Mouse (Mus musculus): ENCODE measurements around the gene 4931428F04Rik.
"Not testable (repeated sequence)": the region's sequence is repeated elsewhere in the genome, so short reads cannot be mapped to it uniquely, and the experiment has no call there.

The 4931428F04Rik gene

GRCm38 (mm10) chr8:105261326-105261980 lies 28.2 kb downstream of the 4931428F04Rik start:
- DNase-seq (ENCODE audit: low spot score in 2 of 2) = peak in 1 of 2 experiments; percentile 24

GRCm38 (mm10) chr8:105260371-105261099 lies 29.1 kb downstream of the 4931428F04Rik start:
- DNase-seq (ENCODE audit: low spot score in 2 of 2) = peak in 1 of 2 experiments; percentile 24

- peak; percentile 59 to 77 for DNase-seq (ENCODE audit: low spot score in 2 of 2)
These were observed 29.8 kb downstream of the 4931428F04Rik start for GRCm38 (mm10) chr8:105259721-105260320.

GRCm38 (mm10) chr8:105258911-105259720 lies 30.5 kb downstream of the 4931428F04Rik start:
- peak; percentile 47 to 58 for DNase-seq (ENCODE audit: low spot score in 2 of 2)

GRCm38 (mm10) chr8:105257318-105258114 lies 32.1 kb downstream of the 4931428F04Rik start:
- peak in 1 of 2 experiments; percentile 23 for DNase-seq (ENCODE audit: low spot score in 2 of 2)

- peak; percentile 58 to 66 for DNase-seq (ENCODE audit: low spot score in 2 of 2)
These were observed 34.7 kb downstream of the 4931428F04Rik start, which contains the start of gene B3gnt9 for GRCm38 (mm10) chr8:105254966-105255350. Gene B3gnt9 (minus strand): TSS chr8:105255153.

GRCm38 (mm10) chr8:105254152-105254965 lies 35.3 kb downstream of the 4931428F04Rik start:
- peak; percentile 92 to 93 for DNase-seq (ENCODE audit: low spot score in 2 of 2)

GRCm38 (mm10) chr8:105253766-105254151 lies 35.9 kb downstream of the 4931428F04Rik start:
- no peak for DNase-seq (ENCODE audit: low spot score in 2 of 2)

GRCm38 (mm10) chr8:105252680-105253537 lies 36.8 kb downstream of the 4931428F04Rik start:
- DNase-seq (ENCODE audit: low spot score in 2 of 2) = peak in 1 of 2 experiments; percentile 28

GRCm38 (mm10) chr8:105251954-105252353 lies 37.7 kb downstream of the 4931428F04Rik start:
- DNase-seq (ENCODE audit: low spot score in 2 of 2) = no peak

- no peak for DNase-seq (ENCODE audit: low spot score in 2 of 2)
These were observed 48.6 kb downstream of the 4931428F04Rik start for GRCm38 (mm10) chr8:105241016-105241415.

GRCm38 (mm10) chr8:105237442-105238142 lies 52.1 kb downstream of the 4931428F04Rik start:
- DNase-seq (ENCODE audit: low spot score in 2 of 2) = no peak

- DNase-seq (ENCODE audit: low spot score in 2 of 2) = no peak
These were observed 54.5 kb downstream of the 4931428F04Rik start for GRCm38 (mm10) chr8:105235206-105235605.

- no peak for DNase-seq (ENCODE audit: low spot score in 2 of 2)
These were observed 56.3 kb downstream of the 4931428F04Rik start for GRCm38 (mm10) chr8:105233126-105233935.

GRCm38 (mm10) chr8:105232321-105232693 lies 57.4 kb downstream of the 4931428F04Rik start:
- not testable (repeated sequence) for DNase-seq (ENCODE audit: low spot score in 2 of 2)

GRCm38 (mm10) chr8:105231503-105232320 lies 58.0 kb downstream of the 4931428F04Rik start:
- DNase-seq (ENCODE audit: low spot score in 2 of 2) = no peak
